Mouse (Mus musculus) testis, adult 2 months (tissue): ENCODE measurements around the gene Pcca. TPM values are rescaled to one million over a fixed set of nuclear protein-coding genes. Genes with fewer than 3 reads are reported as not detected.

ENCODE experiments used
- H3K27ac ChIP-seq: fragments of 200-500 bp; 2 replicates; pipeline ENCODE4 v1.5.1; 2012; ENCODE audit warnings: low read depth, low read length; ENCODE audit not compliant: control insufficient read depth, insufficient read depth
- H3K27me3 ChIP-seq: fragments of 200-500 bp; 2 replicates; pipeline ENCODE4 v1.6.1; 2012; ENCODE audit warnings: mild to moderate bottlenecking, low read length, moderate library complexity; ENCODE audit not compliant: control insufficient read depth, insufficient read depth
- H3K36me3 ChIP-seq: fragments of 200-500 bp; 2 replicates; pipeline ENCODE4 v1.6.1; 2012; ENCODE audit warnings: mild to moderate bottlenecking, low read length; ENCODE audit not compliant: control insufficient read depth, insufficient read depth
- H3K4me1 ChIP-seq: fragments of 200-500 bp; 2 replicates; pipeline ENCODE4 v1.6.1; 2012; ENCODE audit warnings: low read length; ENCODE audit not compliant: control insufficient read depth, insufficient read depth
- H3K4me3 ChIP-seq: fragments of 200-500 bp; 2 replicates; pipeline ENCODE4 v1.5.1; 2012; ENCODE audit warnings: low read depth, mild to moderate bottlenecking, low read length, moderate library complexity, mixed read lengths; ENCODE audit not compliant: control insufficient read depth
- CTCF ChIP-seq: fragments of 200-500 bp; IDR thresholded peaks from 2 replicates; pipeline ENCODE4 v1.5.1; 2012; ENCODE audit warnings: low read depth, mild to moderate bottlenecking, inconsistent platforms, low read length, moderate library complexity; ENCODE audit not compliant: control insufficient read depth, insufficient read depth, insufficient replicate concordance
- POLR2A ChIP-seq: fragments of 200-500 bp; IDR thresholded peaks from 2 replicates; pipeline ENCODE4 v1.6.1; 2012; ENCODE audit warnings: low read depth, mild to moderate bottlenecking, inconsistent platforms, low read length, moderate library complexity; ENCODE audit not compliant: control insufficient read depth
- polyA plus RNA-seq: library from polyadenylated mRNA; depleted of rRNA; stranded (reverse); fragments of >200 nt; gene quantifications from 2 replicates; pipeline ENCODE4 v1.2.3, GENCODE M21; 2012; rRNA removed

The Pcca gene
- polyA plus RNA-seq = 46.3 and 47.4 TPM in 2 replicates

DNA sequence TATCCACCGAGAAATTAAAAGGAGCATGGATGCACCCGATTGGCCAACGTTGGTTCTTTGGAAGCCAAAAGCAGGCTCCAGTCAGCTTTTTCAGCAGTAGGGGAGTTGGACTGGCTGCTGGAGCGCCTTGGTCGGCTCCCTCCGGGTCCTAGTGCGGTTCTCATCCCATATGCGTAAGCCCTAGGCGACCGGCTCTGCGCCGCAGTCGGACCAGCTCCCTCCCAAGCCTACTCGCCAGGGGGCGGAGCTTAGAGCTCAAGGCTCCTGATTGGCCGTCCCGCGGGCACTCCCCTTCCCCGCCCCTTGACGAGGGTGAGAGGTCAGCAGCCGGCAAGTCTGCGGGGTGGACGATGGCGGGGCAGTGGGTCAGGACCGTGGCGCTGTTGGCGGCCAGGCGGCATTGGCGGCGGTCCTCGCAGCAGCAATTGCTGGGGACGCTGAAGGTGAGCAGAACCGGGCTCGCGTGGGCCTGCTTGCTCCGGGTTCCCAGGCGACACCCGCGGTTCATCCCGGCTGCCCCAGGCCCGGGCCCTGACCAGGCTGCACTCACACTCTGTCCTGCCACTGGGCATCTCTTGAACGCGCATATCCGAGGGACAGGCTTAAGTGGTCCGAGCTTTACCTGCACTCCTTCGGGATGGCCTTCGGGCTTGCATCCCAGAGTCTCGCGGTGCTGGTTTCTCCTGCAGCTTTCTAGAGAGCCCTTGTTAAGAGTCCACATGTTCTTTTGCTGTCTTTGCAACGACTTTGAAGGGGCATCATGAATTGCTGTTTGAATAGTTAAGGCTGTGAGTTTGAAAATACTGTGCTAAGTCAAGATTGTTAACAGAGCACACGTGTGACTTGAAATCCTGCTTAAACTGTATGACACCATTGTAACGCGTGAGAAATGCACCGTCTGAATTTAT lies at the start of gene Pcca:
Gene Pcca (plus strand): TSS at position 308 of the 908 bp plus-strand sequence.
- peak within 1 kb of the TSS; percentile 16; the same call in 1 of the 2 replicates for H3K27ac ChIP-seq
- H3K27me3 ChIP-seq = no peaks in the 10 kb centered on the region
- peak within 1 kb of the TSS; percentile 83 for H3K4me3 ChIP-seq
- TF ChIP-seq CTCF (no peak), POLR2A (peak; percentile 61; the same call in 1 of the 2 replicates)
- no peaks in the 10 kb centered on the region for H3K4me1 ChIP-seq
- no peaks in the 10 kb centered on the region for H3K36me3 ChIP-seq

GRCm38 (mm10) chr14:122484458-122484843 lies 49.7 kb upstream of the Pcca start:
- H3K4me3 ChIP-seq = no peak overlapping the region
- TF ChIP-seq CTCF (no peak), POLR2A (no peak)
- H3K4me1 ChIP-seq = no peaks in the 10 kb centered on the region
- H3K36me3 ChIP-seq = no peaks in the 10 kb centered on the region
- H3K27me3 ChIP-seq = peaks cover 3% of the 10 kb centered on the region
- H3K27ac ChIP-seq = no peak overlapping the region

- Histone ChIP-seq H3K4me3 (no peak overlapping the region), H3K36me3 (no peaks in the 10 kb centered on the region), H3K4me1 (no peaks in the 10 kb centered on the region), H3K27ac (no peak overlapping the region), H3K27me3 (peaks cover 3% of the 10 kb centered on the region)
- TF ChIP-seq POLR2A (no peak), CTCF (no peak)
Measured at GRCm38 (mm10) chr14:122484844-122485551, 49.1 kb upstream of the Pcca start.

- H3K4me1 ChIP-seq = peaks cover 5% of the 10 kb centered on the region
- H3K4me3 ChIP-seq = no peak overlapping the region
- no peak overlapping the region for H3K27ac ChIP-seq
- H3K27me3 ChIP-seq = peaks cover 3% of the 10 kb centered on the region
- H3K36me3 ChIP-seq = no peaks in the 10 kb centered on the region
- no peak for TF ChIP-seq POLR2A
- no peak for TF ChIP-seq CTCF
Measured at GRCm38 (mm10) chr14:122485635-122486181, 48.4 kb upstream of the Pcca start.

GRCm38 (mm10) chr14:122486611-122487010 lies 47.5 kb upstream of the Pcca start:
- Histone ChIP-seq H3K27me3 (peaks cover 3% of the 10 kb centered on the region), H3K4me1 (peaks cover 10% of the 10 kb centered on the region), H3K27ac (no peak overlapping the region), H3K36me3 (no peaks in the 10 kb centered on the region), H3K4me3 (no peak overlapping the region)
- TF ChIP-seq POLR2A (no peak), CTCF (no peak)

GRCm38 (mm10) chr14:122487366-122487765 lies 46.8 kb upstream of the Pcca start:
- Histone ChIP-seq H3K36me3 (no peaks in the 10 kb centered on the region), H3K27ac (no peak overlapping the region), H3K27me3 (peaks cover 3% of the 10 kb centered on the region), H3K4me1 (peaks cover 10% of the 10 kb centered on the region), H3K4me3 (no peak overlapping the region)
- TF ChIP-seq POLR2A (no peak), CTCF (no peak)

- no peak overlapping the region for H3K4me3 ChIP-seq
- no peak overlapping the region for H3K27ac ChIP-seq
- H3K27me3 ChIP-seq = peaks cover 3% of the 10 kb centered on the region; the same call in 1 of the 2 replicates
- H3K4me1 ChIP-seq = peaks cover 10% of the 10 kb centered on the region
- no peaks in the 10 kb centered on the region for H3K36me3 ChIP-seq
- TF ChIP-seq POLR2A (no peak), CTCF (no peak)
Measured at GRCm38 (mm10) chr14:122489041-122489440, 45.1 kb upstream of the Pcca start.
